Mouse (Mus musculus): ENCODE measurements around the gene Nhs. TPM values are rescaled to one million over a fixed set of nuclear protein-coding genes. Genes with fewer than 3 reads are reported as not detected.

Nhs gene
- total RNA-seq (2023) = 0.09 TPM

GRCm38 (mm10) chrX:162159637-162160611, at the start of gene Nhs:
Gene Nhs, minus strand, starts transcription at chrX:162159730.

